ENCODE assay signal across 9 mouse cellular contexts in the genomic region with DNA sequence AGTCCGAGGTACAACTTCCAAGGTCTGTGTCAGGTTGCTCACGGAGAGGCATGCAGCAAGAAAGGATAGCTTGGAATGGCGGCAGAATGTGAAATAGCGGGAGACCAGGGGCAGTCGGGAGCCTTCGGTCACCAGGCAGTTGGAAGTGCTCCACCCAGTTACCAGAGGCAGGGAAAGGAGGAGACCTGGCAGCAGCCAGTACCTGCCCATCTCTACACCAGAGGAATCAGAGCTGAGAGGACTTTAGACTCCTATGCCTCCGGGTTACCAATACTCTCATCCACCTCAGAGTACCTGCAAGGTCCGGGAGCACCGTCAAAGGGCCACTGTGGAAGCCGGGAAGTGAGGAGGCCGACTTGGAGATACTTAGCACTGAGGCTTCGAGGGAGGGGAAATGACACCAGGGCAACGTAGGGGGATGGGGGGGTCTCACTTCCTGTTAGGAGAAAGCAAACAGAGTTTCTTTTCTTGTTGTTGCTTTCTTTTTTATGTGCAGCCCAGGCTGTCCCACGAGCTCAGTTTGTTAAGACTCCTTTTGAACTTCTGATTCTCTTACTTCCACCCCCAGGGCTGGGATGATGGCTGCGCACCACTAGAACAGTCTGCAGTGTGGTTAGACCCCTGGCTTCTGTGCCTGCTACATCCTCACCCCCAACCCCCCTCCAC. TPM values are rescaled to one million over a fixed set of nuclear protein-coding genes. Genes with fewer than 3 reads are reported as not detected.
A peak's percentile ranks its signal among the peaks of the same experiment; 100 is the strongest.
DNase-seq lines count a peak whose midpoint lies in the region; ATAC-seq and TF ChIP-seq lines count a peak whose summit lies in the region.
"Had no signal": no experiment of that assay in that cellular context is flagged by ENCODE, and none has a peak within 500 bp of the region (broad histone marks: within the 10 kb centered on the region; RNA-seq: fewer than 3 reads in every experiment).

Gene Tlr12 (minus strand): TSS at position 374 of the 666 bp plus-strand sequence.

- no peak within 1 kb of the TSS; the same call in 1 of the 2 replicates for H3K4me3 ChIP-seq in heart, postnatal 0 days (ENCODE audit: low read depth, low read length)
- peak within 1 kb of the TSS; percentile 7; the same call in 1 of the 2 replicates for H3K4me3 ChIP-seq in kidney, embryonic 16.5 days (ENCODE audit: low read length)

- no peaks in the 10 kb centered on the region for H3K9me3 ChIP-seq in heart, postnatal 0 days (replicated peaks; ENCODE audit: control insufficient read depth, low read length)
- H3K9me3 ChIP-seq in kidney, embryonic 16.5 days (ENCODE audit: low read length): no peaks in the 10 kb centered on the region
- H3K9me3 ChIP-seq: G1E had no signal

- H3K27ac ChIP-seq in heart, postnatal 0 days (ENCODE audit: low read depth): no peak within 1 kb of the TSS
- peak within 1 kb of the TSS; percentile 71 for H3K27ac ChIP-seq in kidney, embryonic 16.5 days (ENCODE audit: low read length)

- 57% methylated on average over 15 of the region's 15 CpGs for WGBS in heart, postnatal 0 days
- 37% methylated on average over 15 of the region's 15 CpGs for WGBS in kidney, embryonic 16.5 days

- H3K36me3 ChIP-seq in heart, postnatal 0 days (replicated peaks; ENCODE audit: control insufficient read depth, insufficient read depth, low read length): no peaks in the 10 kb centered on the region
- H3K36me3 ChIP-seq in kidney, embryonic 16.5 days (ENCODE audit: insufficient read depth, low read length): no peaks in the 10 kb centered on the region
- H3K36me3 ChIP-seq: G1E had no signal

- no peak for TF ChIP-seq EP300 in heart, postnatal 0 days (IDR thresholded peaks at IDR 0.05; ENCODE audit: low read depth)

- H3K9ac ChIP-seq in heart, postnatal 0 days (replicated peaks; ENCODE audit: low read depth, low read length): no peak within 1 kb of the TSS
- peak within 1 kb of the TSS; percentile 49 for H3K9ac ChIP-seq in kidney, embryonic 16.5 days (replicated peaks; ENCODE audit: low read length)

- no peak for ATAC-seq in heart, postnatal 0 days (ENCODE audit: insufficient read depth, low read depth)
- ATAC-seq in kidney, embryonic 16.5 days (ENCODE audit: low FRiP score, low TSS enrichment): peak; percentile 46
- peak; percentile 29 for ATAC-seq in megakaryocyte progenitor cell, adult 5-6 weeks (replicated peaks; ENCODE audit: poor library complexity)

- intact Hi-C loops in gastrocnemius, postnatal 36 days (cut with DNase I): loop anchor here (10.0 kb wide), 1 partner anchor 236 kb away; no protein-coding TSS in a partner anchor

- peak within 1 kb of the TSS; percentile 34; the same call in 1 of the 2 replicates for H3K4me2 ChIP-seq in heart, postnatal 0 days (ENCODE audit: low read depth, low read length)
- peak within 1 kb of the TSS; percentile 39 for H3K4me2 ChIP-seq in kidney, embryonic 16.5 days (replicated peaks; ENCODE audit: low read depth, low read length)

- no peak for DNase-seq in heart, postnatal 0 days (ENCODE audit: low spot score)
- no peak for DNase-seq in heart, postnatal 4 days
- peak; percentile 28 for DNase-seq in MN1 (ENCODE audit: low spot score)
- no peak for DNase-seq in ovary, postnatal 10 days (ENCODE audit: low spot score)
- DNase-seq in gastrocnemius, postnatal 36 days: no peak
- DNase-seq in cerebellum, adult 9-10 months: no peak

- peaks cover 22% of the 10 kb centered on the region for H3K27me3 ChIP-seq in heart, postnatal 0 days (ENCODE audit: control insufficient read depth, insufficient read depth, low read length)
- H3K27me3 ChIP-seq in kidney, embryonic 16.5 days (ENCODE audit: insufficient read depth, low read length): no peaks in the 10 kb centered on the region

- TF ChIP-seq CTCF in heart, postnatal 0 days (IDR thresholded peaks at IDR 0.05; ENCODE audit: low read depth): no peak

- no peaks in the 10 kb centered on the region for H3K4me1 ChIP-seq in heart, postnatal 0 days (ENCODE audit: control insufficient read depth, insufficient read depth)
- peaks cover 38% of the 10 kb centered on the region for H3K4me1 ChIP-seq in kidney, embryonic 16.5 days (ENCODE audit: insufficient read depth, low read length)

RNA-seq across cellular contexts. Expression of gene Tlr12, which starts in this region (rescaled TPM):
- total RNA-seq in heart, postnatal 0 days (2014; rRNA removed; ENCODE audit: low replicate concordance): 0.73 TPM in 1 of 2 replicates, not detected in the other
- polyA plus RNA-seq in heart, postnatal 0 days (2015; fragmentation: Nextera tagmentation; extraction: Ambion mirVana): 0.14 and 0.23 TPM in 2 replicates
- total RNA-seq in heart, postnatal 4 days (2021): under 1 TPM; 0.19 to 0.29 TPM
- polyA plus RNA-seq in kidney, embryonic 16.5 days (2015; fragmentation: Nextera tagmentation; extraction: Ambion mirVana): 3.5 and 4.3 TPM in 2 replicates
- 0.15 and 0.49 TPM in 2 replicates for total RNA-seq in megakaryocyte progenitor cell, adult 5-6 weeks (2015)
- 0.27 and 1.2 TPM in 2 replicates for total RNA-seq in megakaryocyte progenitor cell, adult 5-6 weeks (2017)
- under 1 TPM in 1 of 2 experiments, not detected in 1; 0.71 TPM for total RNA-seq in gastrocnemius, postnatal 36 days (2021)
- total RNA-seq: G1E had no signal
- polyA plus RNA-seq: G1E had no signal
